Mouse (Mus musculus) MEL (cell line): ENCODE data around the gene Galnt9. TPM values are rescaled to one million over a fixed set of nuclear protein-coding genes. Genes with fewer than 3 reads are reported as not detected.
A peak's percentile ranks its signal among the peaks of the same experiment; 100 is the strongest.

Source experiments
- DNase-seq: peaks from one replicate; pipeline ENCODE4 v3.0.0; 2011; ENCODE audit warnings: low read depth, low spot score
- H3K27ac ChIP-seq: 2 replicates; pipeline ENCODE4 v1.5.1; 2012; ENCODE audit warnings: low read depth, mild to moderate bottlenecking, control low read depth, low read length, moderate library complexity; ENCODE audit not compliant: control insufficient read depth
- H3K27me3 ChIP-seq, 2 experiments: fragments of 150-350 bp in 1 of 2; sonication (generic) in 1 of 2; 2 replicates each; pipeline ENCODE4 v1.6.1; 2012; ENCODE audit warnings: low read length in 2 of 2, mild to moderate bottlenecking in 2 of 2, improper control_type of control experiment in 1 of 2, moderate library complexity in 1 of 2; ENCODE audit not compliant: insufficient read depth in 2 of 2, control insufficient read depth in 1 of 2
- H3K36me3 ChIP-seq, 2 experiments: 2 replicates each; pipeline ENCODE4 v1.6.1; 2012 to 2014; ENCODE audit warnings: low read length in 2 of 2, improper control_type of control experiment in 1 of 2, inconsistent platforms in 1 of 2, mild to moderate bottlenecking in 1 of 2; ENCODE audit not compliant: insufficient read depth in 2 of 2, control insufficient read depth in 1 of 2
- H3K4me1 ChIP-seq, 2 experiments: fragments of 150-350 bp in 1 of 2; sonication (generic) in 1 of 2; 2 replicates each; pipeline ENCODE4 v1.6.1; 2012; ENCODE audit warnings: low read length in 2 of 2, improper control_type of control experiment in 1 of 2, mild to moderate bottlenecking in 1 of 2; ENCODE audit not compliant: insufficient read depth in 2 of 2, control insufficient read depth in 1 of 2
- H3K4me3 ChIP-seq, 2 experiments: fragments of 150-350 bp in 1 of 2; sonication (generic) in 1 of 2; 2 replicates each; pipeline ENCODE4 v1.5.1; 2012; ENCODE audit warnings: low read depth in 2 of 2, low read length in 2 of 2, mild to moderate bottlenecking in 2 of 2, moderate library complexity in 2 of 2, control low read depth in 1 of 2, improper control_type of control experiment in 1 of 2; ENCODE audit not compliant: control insufficient read depth in 1 of 2, insufficient read depth in 1 of 2
- H3K79me2 ChIP-seq: 2 replicates; pipeline ENCODE4 v1.6.1; 2012; ENCODE audit warnings: mild to moderate bottlenecking, low read length, moderate library complexity; ENCODE audit not compliant: control insufficient read depth, poor library complexity, insufficient read depth
- H3K9ac ChIP-seq: 2 replicates; pipeline ENCODE4 v1.6.1; 2012; ENCODE audit warnings: low read depth, mild to moderate bottlenecking, control low read depth, low read length, moderate library complexity; ENCODE audit not compliant: control insufficient read depth, poor library complexity, severe bottlenecking
- H3K9me3 ChIP-seq: fragments of 150-350 bp; sonication (generic); replicated peaks from 2 replicates; pipeline ENCODE4 v1.6.1; 2012; ENCODE audit warnings: mild to moderate bottlenecking, low read length, improper control_type of control experiment, moderate library complexity; ENCODE audit not compliant: insufficient read depth
- CHD1 ChIP-seq: IDR thresholded peaks from 2 replicates; pipeline ENCODE4 v1.6.1; 2012; ENCODE audit warnings: low read depth, mild to moderate bottlenecking, inconsistent platforms, low read length, improper control_type of control experiment
- E2F4 ChIP-seq: IDR thresholded peaks from 2 replicates; pipeline ENCODE4 v1.6.1; 2011; ENCODE audit warnings: low read depth, low read length, improper control_type of control experiment, borderline replicate concordance
- ETS1 ChIP-seq: IDR thresholded peaks from 2 replicates; pipeline ENCODE4 v1.6.1; 2012; ENCODE audit warnings: low read depth, mild to moderate bottlenecking, inconsistent platforms, low read length, improper control_type of control experiment, moderate library complexity
- HCFC1 ChIP-seq: IDR thresholded peaks from 2 replicates; pipeline ENCODE4 v1.6.1; 2012; ENCODE audit warnings: low read depth, mild to moderate bottlenecking, inconsistent platforms, low read length, improper control_type of control experiment, moderate library complexity
- MAFK ChIP-seq: IDR thresholded peaks from 2 replicates; pipeline ENCODE4 v1.6.1; 2011; ENCODE audit warnings: low read depth, mild to moderate bottlenecking, low read length, improper control_type of control experiment, borderline replicate concordance
- MXI1 ChIP-seq: IDR thresholded peaks from 2 replicates; pipeline ENCODE4 v1.6.1; 2011; ENCODE audit warnings: mild to moderate bottlenecking, low read depth, low read length, improper control_type of control experiment
- MYB ChIP-seq: IDR thresholded peaks from 2 replicates; pipeline ENCODE4 v1.6.1; 2011; ENCODE audit warnings: mild to moderate bottlenecking, low read depth, low read length, improper control_type of control experiment
- NELFE ChIP-seq: IDR thresholded peaks from 2 replicates; pipeline ENCODE4 v1.6.1; 2011; ENCODE audit warnings: low read depth, low read length, improper control_type of control experiment
- NRF1 ChIP-seq: IDR thresholded peaks from 2 replicates; pipeline ENCODE4 v1.6.1; 2014; ENCODE audit warnings: low read depth, mild to moderate bottlenecking, inconsistent platforms, low read length, improper control_type of control experiment, moderate library complexity; ENCODE audit not compliant: poor library complexity, insufficient read depth, severe bottlenecking
- POLR2AphosphoS5 ChIP-seq: IDR thresholded peaks from 2 replicates; pipeline ENCODE4 v1.6.1; 2012; ENCODE audit warnings: low read depth, borderline replicate concordance, mild to moderate bottlenecking, inconsistent platforms, low read length, moderate library complexity, mixed read lengths
- SIN3A ChIP-seq: IDR thresholded peaks from 2 replicates; pipeline ENCODE4 v1.6.1; 2012; ENCODE audit warnings: low read length, improper control_type of control experiment, inconsistent platforms
- SMC3 ChIP-seq: IDR thresholded peaks from 2 replicates; pipeline ENCODE4 v1.6.1; 2011; ENCODE audit warnings: low read depth, low read length, improper control_type of control experiment
- TAL1 ChIP-seq: IDR thresholded peaks from 2 replicates; pipeline ENCODE4 v1.6.1; 2012; ENCODE audit warnings: mild to moderate bottlenecking, inconsistent platforms, low read length, moderate library complexity, mixed read lengths
- TBP ChIP-seq: IDR thresholded peaks from 2 replicates; pipeline ENCODE4 v1.8.0; 2011; ENCODE audit warnings: low read depth, low read length, improper control_type of control experiment
- TCF12 ChIP-seq: IDR thresholded peaks from 2 replicates; pipeline ENCODE4 v1.6.1; 2014; ENCODE audit warnings: low read depth, mild to moderate bottlenecking, inconsistent platforms, low read length, improper control_type of control experiment, moderate library complexity
- UBTF ChIP-seq: IDR thresholded peaks from 2 replicates; pipeline ENCODE4 v1.6.1; 2012; ENCODE audit warnings: low read depth, mild to moderate bottlenecking, inconsistent platforms, low read length, improper control_type of control experiment, moderate library complexity, borderline replicate concordance; ENCODE audit not compliant: insufficient read depth
- USF2 ChIP-seq, 2 experiments: IDR thresholded peaks; 2 replicates each; pipeline ENCODE4 v1.6.1; 2011 to 2012; ENCODE audit warnings: improper control_type of control experiment in 2 of 2, low read length in 2 of 2, borderline replicate concordance in 1 of 2, inconsistent platforms in 1 of 2, low read depth in 1 of 2, mild to moderate bottlenecking in 1 of 2; ENCODE audit not compliant: insufficient read depth in 1 of 2
- ZC3H11A ChIP-seq: IDR thresholded peaks from 2 replicates; pipeline ENCODE4 v1.6.1; 2012; ENCODE audit warnings: low read depth, mild to moderate bottlenecking, inconsistent platforms, low read length, improper control_type of control experiment
- ZNF384 ChIP-seq: IDR thresholded peaks from 2 replicates; pipeline ENCODE4 v1.6.1; 2012; ENCODE audit warnings: low read depth, mild to moderate bottlenecking, inconsistent platforms, low read length, improper control_type of control experiment
- polyA plus RNA-seq, 2 experiments: library from polyadenylated mRNA; stranded (reverse) in 1 of 2; unstranded in 1 of 2; fragments of >175 nt in 1 of 2; fragments of >200 nt in 1 of 2; gene quantifications; 2 replicates each; pipeline versions ENCODE4 v1.2.1 to v1.2.4; 2012; ENCODE audit warnings: low replicate concordance in 2 of 2, low read depth in 1 of 2; ENCODE audit not compliant: insufficient read length in 2 of 2, insufficient read depth in 1 of 2, missing spikeins in 1 of 2
- total RNA-seq: library from RNA; depleted of rRNA; stranded (reverse); fragments of 300-350 nt; gene quantifications from 2 replicates; pipeline ENCODE4 v1.2.3, GENCODE M21; 2012

Gene Galnt9
- total and polyA plus RNA-seq, 3 experiments: 0.23 to 0.99 TPM; not detected in 1

- peak; percentile 49; the same call in 1 of the 2 replicates for TF ChIP-seq SIN3A
- TF ChIP-seq USF2 (IDR thresholded peaks at IDR 0.05; ENCODE audit: borderline replicate concordance in 1 of 2, insufficient read depth in 1 of 2, low read depth in 1 of 2, low read length in 2 of 2): no peak
- peak; percentile 35; the same call in 1 of the 2 replicates for TF ChIP-seq TCF12
- TF ChIP-seq ETS1: peak; percentile 71
- Histone ChIP-seq H3K27me3 (no peaks in the 10 kb centered on the region), H3K9me3 (no peaks in the 10 kb centered on the region), H3K4me1 (peaks cover 5 to 38% of the 10 kb centered on the region in 2 experiments), H3K27ac (peak overlapping the region; percentile 9), H3K9ac (no peak overlapping the region), H3K36me3 (peaks cover 0 to 20% of the 10 kb centered on the region in 2 experiments; a peak in 2 of 4 replicates), H3K79me2 (no peaks in the 10 kb centered on the region), H3K4me3 (no peak overlapping the region)
- DNase-seq: peak; percentile 64
Measured at GRCm38 (mm10) chr5:110609868-110610267, 65.7 kb downstream of the Galnt9 start.

- no peak overlapping the region for H3K27ac ChIP-seq
- no peaks in the 10 kb centered on the region for H3K79me2 ChIP-seq
- H3K9me3 ChIP-seq: no peaks in the 10 kb centered on the region
- H3K4me1 ChIP-seq: peaks cover 5 to 36% of the 10 kb centered on the region in 2 experiments
- no peak overlapping the region for H3K9ac ChIP-seq
- DNase-seq: no peak
- no peak overlapping the region for H3K4me3 ChIP-seq
- TF ChIP-seq UBTF (no peak), MAFK (no peak), SMC3 (no peak), TBP (no peak), HCFC1 (no peak)
- no peaks in the 10 kb centered on the region for H3K27me3 ChIP-seq
- peaks cover 0 to 20% of the 10 kb centered on the region in 2 experiments; a peak in 2 of 4 replicates for H3K36me3 ChIP-seq
Measured at GRCm38 (mm10) chr5:110610484-110610883, 66.3 kb downstream of the Galnt9 start.

GRCm38 (mm10) chr5:110611435-110612158, 67.4 kb downstream of the Galnt9 start:
- Histone ChIP-seq H3K79me2 (no peaks in the 10 kb centered on the region), H3K9me3 (no peaks in the 10 kb centered on the region), H3K4me3 (no peak overlapping the region), H3K27me3 (no peaks in the 10 kb centered on the region), H3K9ac (no peak overlapping the region), H3K27ac (no peak overlapping the region), H3K36me3 (peaks cover 0 to 16% of the 10 kb centered on the region in 2 experiments; a peak in 2 of 4 replicates), H3K4me1 (peaks cover 5 to 29% of the 10 kb centered on the region in 2 experiments)
- DNase-seq: no peak
- TF ChIP-seq USF2 (IDR thresholded peaks at IDR 0.05; ENCODE audit: borderline replicate concordance in 1 of 2, insufficient read depth in 1 of 2, low read depth in 1 of 2, low read length in 2 of 2): no peak
- TF ChIP-seq ZNF384: no peak
- TF ChIP-seq MXI1: no peak
- TF ChIP-seq POLR2AphosphoS5: no peak
- no peak for TF ChIP-seq ZC3H11A
- no peak for TF ChIP-seq E2F4
- TF ChIP-seq MYB: no peak
- TF ChIP-seq CHD1: no peak
- TF ChIP-seq NELFE: no peak
- TF ChIP-seq TAL1: no peak
- TF ChIP-seq TCF12: no peak
- no peak for TF ChIP-seq TBP
- TF ChIP-seq NRF1: no peak
